Mouse (Mus musculus): Measurements from ENCODE around the gene Gm37240.
A peak's percentile ranks its signal among the peaks of the same experiment; 100 is the strongest.

The Gm37240 gene

GRCm38 (mm10) chr3:85340491-85340890 lies 546.8 kb downstream of the Gm37240 start:
- DNase-seq (ENCODE audit: low read depth, low spot score), result no peak

DNA sequence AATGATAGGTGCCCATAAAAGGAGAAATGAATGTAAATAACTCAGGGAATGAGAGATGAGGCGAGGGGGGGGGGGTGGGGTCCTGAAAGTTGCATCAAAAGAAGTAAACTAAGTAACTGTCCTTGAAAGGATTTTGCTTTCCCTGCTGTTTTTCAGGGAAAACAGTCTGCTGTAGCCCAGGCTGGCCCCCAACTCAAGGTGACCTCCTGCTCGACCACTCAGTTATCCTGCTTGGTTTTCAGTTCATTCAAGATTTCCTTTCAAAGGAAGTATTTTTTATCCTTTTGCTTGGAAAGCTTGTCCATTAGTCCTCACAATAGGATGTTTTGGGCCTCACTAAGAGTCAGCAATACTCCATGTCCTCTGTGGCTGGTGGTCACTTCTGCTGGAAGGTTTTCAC lies 547.4 kb downstream of the Gm37240 start:
- no peak for DNase-seq (ENCODE audit: low read depth, low spot score)

DNA sequence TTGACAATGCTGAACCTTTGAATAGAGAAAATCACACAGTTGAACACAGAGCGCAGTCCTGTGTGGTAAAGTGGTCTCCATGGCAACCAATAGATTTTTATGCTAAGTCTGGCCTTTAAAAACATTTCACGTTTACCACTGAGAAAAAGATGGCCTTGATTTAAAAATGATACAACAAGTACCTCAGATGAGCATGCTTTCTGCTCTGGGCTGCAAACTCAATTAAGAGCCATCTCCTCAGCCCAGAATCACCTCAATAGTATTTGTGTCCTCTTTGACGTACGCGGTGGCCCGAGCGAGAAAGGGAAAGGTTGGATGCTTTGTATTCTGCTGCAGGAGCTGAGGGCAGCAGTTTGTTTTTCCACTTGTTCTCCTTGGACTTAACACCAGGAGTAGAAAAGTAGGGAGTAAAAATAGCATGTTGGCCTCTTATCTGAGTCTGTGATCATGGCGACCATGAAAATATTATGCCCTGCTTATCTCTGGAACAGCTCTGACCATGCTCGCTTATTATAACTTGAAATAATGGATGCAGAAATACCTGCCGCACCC lies 548.0 kb downstream of the Gm37240 start:
- no peak for DNase-seq (ENCODE audit: low read depth, low spot score)

GRCm38 (mm10) chr3:85338755-85339095 lies 548.6 kb downstream of the Gm37240 start:
- DNase-seq (ENCODE audit: low read depth, low spot score), result no peak

GRCm38 (mm10) chr3:85337881-85338754 lies 549.2 kb downstream of the Gm37240 start:
- no peak for DNase-seq (ENCODE audit: low read depth, low spot score)

DNA sequence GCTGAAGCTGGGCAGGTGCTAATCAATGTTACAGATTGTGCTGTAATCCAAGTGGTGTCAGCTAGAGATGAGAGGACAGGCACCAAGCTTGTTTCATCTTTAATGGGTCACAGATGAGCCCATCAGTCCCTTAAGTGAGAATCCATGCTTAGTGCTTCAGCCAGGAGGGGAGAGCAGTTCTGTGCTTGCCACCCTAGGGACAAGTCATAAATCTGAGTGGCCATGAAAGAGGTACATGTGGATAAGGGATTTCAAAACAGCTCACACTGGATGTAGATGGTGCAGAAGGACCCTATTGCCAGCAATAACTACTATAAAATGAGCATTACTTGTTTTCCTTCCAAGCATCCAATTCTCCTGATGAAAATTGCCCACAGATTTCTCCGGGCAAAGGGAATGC lies 551.8 kb downstream of the Gm37240 start:
- no peak for DNase-seq (ENCODE audit: low read depth, low spot score)

- DNase-seq (ENCODE audit: low read depth, low spot score), result peak; percentile 78
These were observed 555.0 kb downstream of the Gm37240 start for GRCm38 (mm10) chr3:85332276-85332675.

DNA sequence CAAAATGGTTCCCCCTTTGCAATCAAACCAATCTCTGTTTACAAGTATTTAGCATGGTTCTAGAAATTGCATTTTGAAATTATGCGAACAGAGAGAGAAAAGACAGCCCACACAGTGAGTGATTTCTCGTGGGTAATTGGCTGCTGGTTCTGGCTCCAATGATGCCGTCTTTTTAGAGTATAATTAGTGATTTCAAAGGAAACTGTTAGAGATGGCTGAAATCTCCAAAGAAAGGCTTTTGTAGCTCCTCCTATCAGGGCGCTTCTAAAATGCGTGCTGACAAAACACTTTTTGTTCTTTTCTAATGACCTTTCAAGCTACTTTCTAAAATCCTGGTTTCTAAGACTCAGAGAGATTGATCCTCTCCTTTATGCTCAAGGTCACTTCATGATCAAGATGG lies 569.1 kb downstream of the Gm37240 start:
- no peak for DNase-seq (ENCODE audit: low read depth, low spot score)

- DNase-seq (ENCODE audit: low read depth, low spot score), result no peak
These were observed 570.0 kb downstream of the Gm37240 start for GRCm38 (mm10) chr3:85317306-85317705.

DNA sequence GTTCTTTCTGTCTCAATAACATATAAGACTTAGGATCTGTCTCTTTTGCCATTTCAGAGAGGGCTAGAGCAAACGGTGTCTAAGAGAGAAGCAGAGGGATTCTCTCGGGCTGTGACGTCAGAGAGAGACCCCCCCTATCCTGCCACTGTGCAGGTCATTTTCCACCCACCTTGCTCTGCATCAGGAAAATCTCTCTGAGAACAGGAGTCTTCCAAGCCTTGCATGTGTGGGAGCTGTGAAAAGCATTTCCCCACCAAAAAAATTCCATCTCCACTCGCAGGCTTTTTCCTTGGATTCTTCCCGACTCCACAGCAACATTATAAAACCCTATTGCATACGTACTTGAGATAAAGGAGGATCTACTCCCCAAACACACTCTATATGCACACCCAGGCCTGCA lies 572.4 kb downstream of the Gm37240 start:
- DNase-seq (ENCODE audit: low read depth, low spot score), result no peak

DNA sequence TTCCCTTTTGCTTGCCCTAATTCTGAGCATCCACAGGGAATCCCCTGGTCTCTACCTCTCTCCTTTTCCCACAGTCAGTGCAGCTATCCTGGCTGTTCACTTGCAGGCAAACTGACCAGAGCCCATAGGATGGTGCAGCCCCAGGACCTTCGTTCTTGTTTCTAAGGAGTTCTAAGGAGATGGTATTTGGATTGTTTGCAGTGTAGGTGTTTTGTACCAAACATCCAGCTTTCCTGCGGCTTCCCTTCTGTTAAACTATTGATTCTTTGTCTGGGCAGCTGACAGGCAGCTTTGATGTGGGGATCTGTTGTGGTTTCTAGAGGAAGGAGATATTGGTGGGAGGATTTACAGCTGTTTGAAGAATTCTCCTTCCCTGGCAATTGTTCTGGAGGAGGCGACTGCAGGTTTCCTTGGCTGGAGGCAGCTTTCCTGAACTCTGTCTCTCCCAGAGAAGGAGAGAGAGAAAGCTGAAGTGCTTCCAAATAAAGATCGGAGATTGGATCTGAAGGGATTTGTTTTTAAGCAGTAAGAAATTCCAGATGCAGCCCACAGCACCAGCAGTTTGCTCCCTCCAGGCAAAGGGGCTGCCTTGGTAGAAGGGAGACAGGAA lies 573.6 kb downstream of the Gm37240 start:
- no peak for DNase-seq (ENCODE audit: low read depth, low spot score)

DNA sequence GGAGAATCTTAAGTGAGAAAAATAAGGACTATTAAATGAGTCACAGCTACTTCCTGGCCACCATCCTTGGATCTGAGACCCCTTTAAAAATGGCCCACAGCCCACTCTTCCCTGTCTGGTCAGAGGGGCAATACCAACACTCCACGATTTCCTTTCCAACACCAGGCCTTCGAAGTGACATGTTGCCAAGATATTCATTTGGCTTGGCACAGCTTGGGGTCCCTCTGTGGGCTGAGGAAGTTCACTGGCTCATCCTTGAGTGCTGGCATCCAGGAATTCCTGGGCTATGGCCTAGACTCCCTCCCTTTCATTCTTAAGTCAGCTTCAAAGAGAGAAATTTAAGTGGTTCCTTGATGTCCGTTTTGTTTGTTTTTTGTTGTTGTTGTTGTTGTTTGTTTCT lies 576.1 kb downstream of the Gm37240 start:
- DNase-seq (ENCODE audit: low read depth, low spot score), result peak; percentile 15

DNA sequence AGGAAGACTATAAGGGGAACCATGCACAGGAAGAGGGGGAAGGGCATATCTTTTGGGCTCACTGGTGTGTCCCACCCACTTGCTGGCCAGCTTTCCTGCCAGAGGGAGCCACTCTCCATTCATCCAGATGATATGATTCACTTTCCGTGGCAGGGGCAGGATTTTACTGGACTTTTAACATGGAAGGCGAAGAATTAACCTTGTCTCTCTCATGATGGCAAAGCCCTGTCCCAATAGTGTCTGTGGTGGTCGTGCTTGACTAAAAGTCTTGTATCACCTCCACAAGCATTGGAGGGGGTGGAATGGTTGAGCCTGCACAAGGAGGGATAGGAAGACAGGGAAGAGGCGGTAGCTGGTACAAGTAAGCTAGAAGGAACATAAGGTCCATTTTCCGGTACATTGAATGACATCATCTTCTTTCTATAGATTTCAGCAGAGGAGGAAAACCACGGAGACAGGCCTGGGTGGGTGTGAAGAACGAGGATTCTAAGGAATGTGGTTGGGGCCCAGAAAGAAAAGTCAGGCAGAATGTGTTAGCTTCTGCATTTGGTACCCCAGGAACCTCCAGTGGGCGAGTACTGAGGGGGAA lies 576.8 kb downstream of the Gm37240 start:
- DNase-seq (ENCODE audit: low read depth, low spot score), result peak; percentile 54

- DNase-seq (ENCODE audit: low read depth, low spot score), result no peak
These were observed 578.1 kb downstream of the Gm37240 start for GRCm38 (mm10) chr3:85309168-85309567.

DNA sequence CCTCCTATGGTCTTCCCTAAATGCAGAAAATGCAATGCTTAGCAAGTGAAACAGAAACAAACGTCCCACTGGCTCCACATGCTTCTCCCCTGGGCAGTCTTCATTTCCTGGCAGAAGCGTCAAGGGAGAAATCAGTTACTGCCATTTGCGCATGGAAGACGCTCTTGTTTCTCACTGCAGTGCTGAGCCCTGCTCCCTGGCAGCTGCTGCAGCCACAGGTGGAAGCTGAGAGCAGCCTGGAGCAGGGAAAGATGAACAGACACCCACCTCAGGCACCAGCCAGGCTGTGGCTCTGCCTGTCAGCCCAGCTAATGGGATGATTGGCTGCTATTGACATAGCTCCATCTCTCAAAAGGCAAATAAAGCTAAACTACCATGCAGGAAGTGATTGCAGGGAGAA lies 578.6 kb downstream of the Gm37240 start:
- DNase-seq (ENCODE audit: low read depth, low spot score), result no peak

- no peak for DNase-seq (ENCODE audit: low read depth, low spot score)
These were observed 585.5 kb downstream of the Gm37240 start for GRCm38 (mm10) chr3:85301851-85302250.

- DNase-seq (ENCODE audit: low read depth, low spot score), result no peak
These were observed 586.0 kb downstream of the Gm37240 start for GRCm38 (mm10) chr3:85301336-85301735.

- no peak for DNase-seq (ENCODE audit: low read depth, low spot score)
These were observed 587.4 kb downstream of the Gm37240 start for GRCm38 (mm10) chr3:85299649-85300550.

DNA sequence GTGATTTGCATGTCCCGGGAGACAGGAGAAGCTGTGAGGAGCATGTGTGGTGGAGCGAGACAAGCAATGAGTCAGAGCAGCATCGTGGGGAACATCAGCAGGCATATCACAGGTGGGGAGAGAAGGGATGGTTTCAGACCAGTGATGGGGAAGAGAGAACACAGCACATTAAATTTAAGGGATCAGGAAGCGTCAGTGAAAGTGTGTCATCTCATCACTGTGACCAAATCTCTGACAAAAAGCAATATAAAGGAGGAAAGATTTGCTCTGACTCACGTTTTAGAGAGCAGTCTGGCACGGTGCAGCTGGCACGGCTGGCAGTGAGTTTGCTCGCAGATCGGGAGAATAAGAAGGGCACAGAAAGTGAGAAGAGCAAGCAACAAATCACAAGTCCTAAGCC lies 592.1 kb downstream of the Gm37240 start:
- DNase-seq (ENCODE audit: low read depth, low spot score), result peak; percentile 29

DNA sequence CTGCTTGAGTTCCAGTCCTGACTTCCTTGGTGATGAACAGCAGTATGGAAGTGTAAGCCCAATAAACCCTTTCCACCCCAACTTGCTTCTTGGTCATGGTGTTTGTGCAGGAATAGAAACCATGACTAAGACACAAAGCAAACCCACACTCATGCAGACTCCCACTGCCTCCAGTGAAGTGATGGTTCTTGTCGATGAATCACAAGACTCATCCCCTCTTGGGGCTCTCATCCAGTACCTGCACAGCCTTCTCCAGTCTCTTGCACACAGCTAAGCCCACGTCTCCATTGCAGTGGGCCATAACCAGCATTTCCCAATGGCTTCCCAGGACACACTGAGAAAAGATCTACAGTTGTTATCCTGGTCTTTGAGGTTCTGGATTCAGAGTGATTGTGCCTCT lies 599.7 kb downstream of the Gm37240 start:
- no peak for DNase-seq (ENCODE audit: low read depth, low spot score)

GRCm38 (mm10) chr3:85284483-85284882 lies 602.8 kb downstream of the Gm37240 start:
- peak; percentile 97 for DNase-seq (ENCODE audit: low read depth, low spot score)

DNA sequence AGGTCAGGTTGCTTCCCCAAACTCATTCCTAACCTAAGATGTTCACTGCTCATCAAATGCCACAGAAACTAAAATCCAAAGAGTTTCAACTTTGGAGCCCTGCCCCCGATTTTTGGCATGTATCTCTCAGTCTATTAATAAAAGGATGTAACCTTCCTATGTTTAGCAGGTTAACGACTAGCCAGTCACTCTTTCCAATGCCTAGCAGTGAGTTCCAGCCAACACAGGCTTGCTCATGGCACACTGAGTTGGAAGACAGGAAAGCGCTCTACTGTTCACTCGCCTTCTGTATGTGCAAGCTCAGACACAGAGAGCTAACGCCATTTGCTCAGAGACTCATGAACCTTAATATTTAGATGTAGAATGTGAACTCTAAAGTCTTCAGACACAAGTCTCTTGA lies 604.5 kb downstream of the Gm37240 start:
- no peak for DNase-seq (ENCODE audit: low read depth, low spot score)
